Mouse (Mus musculus): Measurements from ENCODE around the gene Nr0b1. TPM values are rescaled to one million over a fixed set of nuclear protein-coding genes. Genes with fewer than 3 reads are reported as not detected.
A peak's percentile ranks its signal among the peaks of the same experiment; 100 is the strongest.

The Nr0b1 gene
- polyA plus RNA-seq (2016; fragmentation: Nextera tagmentation; extraction: Ambion mirVana) = 0.24 and 0.32 TPM in 2 replicates

DNA sequence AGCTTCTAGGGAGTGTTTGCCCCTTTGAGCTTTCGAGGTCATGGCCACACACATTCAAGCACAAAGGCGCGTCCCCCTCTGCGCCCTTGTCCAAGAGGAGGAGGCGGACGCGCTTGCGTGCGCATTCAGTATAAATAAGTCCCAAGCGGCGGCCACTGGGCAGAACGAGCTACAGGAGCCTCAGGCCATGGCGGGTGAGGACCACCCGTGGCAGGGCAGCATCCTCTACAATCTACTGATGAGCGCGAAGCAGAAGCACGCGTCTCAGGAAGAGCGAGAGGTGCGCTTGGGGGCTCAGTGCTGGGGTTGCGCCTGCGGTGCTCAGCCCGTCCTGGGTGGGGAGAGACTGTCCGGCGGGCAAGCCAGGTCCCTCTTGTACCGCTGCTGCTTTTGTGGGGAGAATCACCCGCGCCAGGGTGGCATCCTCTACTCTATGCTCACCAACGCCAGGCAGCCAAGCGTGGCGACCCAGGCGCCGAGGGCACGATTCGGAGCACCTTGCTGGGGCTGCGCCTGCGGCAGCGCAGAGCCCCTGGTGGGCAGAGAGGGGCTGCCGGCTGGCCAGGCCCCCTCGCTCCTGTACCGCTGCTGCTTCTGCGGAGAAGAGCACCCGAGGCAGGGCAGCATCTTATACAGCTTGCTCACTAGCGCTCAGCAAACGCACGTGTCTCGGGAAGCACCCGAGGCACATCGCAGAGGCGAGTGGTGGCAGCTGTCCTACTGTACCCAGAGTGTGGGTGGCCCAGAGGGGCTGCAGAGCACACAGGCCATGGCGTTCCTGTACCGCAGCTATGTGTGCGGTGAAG, at the start of gene Nr0b1:
Gene Nr0b1 (plus strand): TSS at position 151 of the 806 bp plus-strand sequence.
- Histone ChIP-seq H3K4me1 (no peaks in the 10 kb centered on the region), H3K9me3 (no peaks in the 10 kb centered on the region), H3K36me3 (no peaks in the 10 kb centered on the region), H3K4me3 (peak within 1 kb of the TSS; percentile 37), H3K27ac (no peak within 1 kb of the TSS), H3K4me2 (replicated peaks) (peak within 1 kb of the TSS; percentile 76), H3K9ac (no peak within 1 kb of the TSS), H3K27me3 (peaks cover 22% of the 10 kb centered on the region)
- 0 out of 2 replicates have a peak, but pooled peaks have one; percentile 67 for ATAC-seq (ENCODE audit: insufficient number of reproducible peaks, insufficient read depth, low FRiP score, low TSS enrichment)
- 19% methylated on average over 52 of the region's 53 CpGs for WGBS

DNA sequence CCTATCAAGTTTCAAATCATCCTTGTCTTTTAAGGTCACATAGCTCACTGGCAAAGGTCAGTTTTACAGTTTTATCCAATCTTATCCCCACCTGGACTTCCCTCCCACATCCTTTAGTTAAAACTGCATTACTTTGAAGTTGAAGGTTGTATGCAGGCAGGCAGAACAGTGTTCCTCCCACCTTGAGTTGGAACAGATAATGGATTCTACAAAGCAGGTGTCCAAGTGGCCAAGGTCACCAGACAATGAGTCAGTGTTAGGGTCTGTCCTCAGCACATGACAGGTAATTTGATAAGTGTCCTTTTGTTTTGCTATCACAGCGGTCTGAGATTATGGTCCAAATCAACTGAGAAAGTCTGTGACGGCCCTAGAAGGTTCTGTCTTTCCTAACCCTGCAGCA, 4.3 kb upstream of the Nr0b1 start:
- peaks cover 14% of the 10 kb centered on the region for H3K27me3 ChIP-seq
- WGBS = 80% methylated on average over 2 of the region's 2 CpGs
- no peak overlapping the region for H3K4me3 ChIP-seq
- H3K4me1 ChIP-seq = no peaks in the 10 kb centered on the region
- no peak for ATAC-seq (ENCODE audit: insufficient number of reproducible peaks, insufficient read depth, low FRiP score, low TSS enrichment)
- H3K27ac ChIP-seq = no peak overlapping the region
- H3K9ac ChIP-seq = no peak overlapping the region
- no peak overlapping the region for H3K4me2 ChIP-seq (replicated peaks)
- H3K36me3 ChIP-seq = no peaks in the 10 kb centered on the region
- no peaks in the 10 kb centered on the region for H3K9me3 ChIP-seq

DNA sequence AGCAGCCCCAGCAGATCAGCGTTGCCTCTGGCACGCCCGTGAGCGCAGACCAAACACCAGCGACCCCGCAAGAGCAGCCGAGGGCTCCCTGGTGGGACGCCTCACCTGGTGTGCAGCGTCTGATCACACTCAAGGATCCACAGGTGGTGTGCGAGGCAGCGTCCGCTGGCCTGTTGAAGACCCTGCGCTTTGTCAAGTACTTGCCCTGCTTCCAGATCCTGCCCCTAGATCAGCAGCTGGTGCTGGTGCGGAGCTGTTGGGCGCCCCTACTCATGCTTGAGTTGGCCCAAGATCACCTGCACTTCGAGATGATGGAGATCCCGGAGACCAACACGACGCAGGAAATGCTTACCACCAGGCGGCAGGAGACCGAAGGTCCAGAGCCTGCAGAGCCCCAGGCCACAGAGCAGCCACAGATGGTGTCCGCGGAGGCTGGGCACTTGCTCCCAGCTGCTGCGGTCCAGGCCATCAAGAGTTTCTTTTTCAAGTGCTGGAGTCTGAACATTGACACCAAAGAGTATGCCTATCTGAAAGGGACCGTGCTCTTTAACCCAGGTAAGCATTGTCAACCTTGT, 943 bp downstream of the Nr0b1 start:
- ATAC-seq (ENCODE audit: insufficient number of reproducible peaks, insufficient read depth, low FRiP score, low TSS enrichment) = no peak
- H3K9me3 ChIP-seq = no peaks in the 10 kb centered on the region
- H3K36me3 ChIP-seq = no peaks in the 10 kb centered on the region
- no peak overlapping the region for H3K27ac ChIP-seq
- H3K27me3 ChIP-seq = peaks cover 22% of the 10 kb centered on the region
- H3K4me1 ChIP-seq = no peaks in the 10 kb centered on the region
- no peak overlapping the region for H3K9ac ChIP-seq
- WGBS = 19% methylated on average over 24 of the region's 25 CpGs
- peak overlapping the region; percentile 76 for H3K4me2 ChIP-seq (replicated peaks)
- peak overlapping the region; percentile 37 for H3K4me3 ChIP-seq

DNA sequence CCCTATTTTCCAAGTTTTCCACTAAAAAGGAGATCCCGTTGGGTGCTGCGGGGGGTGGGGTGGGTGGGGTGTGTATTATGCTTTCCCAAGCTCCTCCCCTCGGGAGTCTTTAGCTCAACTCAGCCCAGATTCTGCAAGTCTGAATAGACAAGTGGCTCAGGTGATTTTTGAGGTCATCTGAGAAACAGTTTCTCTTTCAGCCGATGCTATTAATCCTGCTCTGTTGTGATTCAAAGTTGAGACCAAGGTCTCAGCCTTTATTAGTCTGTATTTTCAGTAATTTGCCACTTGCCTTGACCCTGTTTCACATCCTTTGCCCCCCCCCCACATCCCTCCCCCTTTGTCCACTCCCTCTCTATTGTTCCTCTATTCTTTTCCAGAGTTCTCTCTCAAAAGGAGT, 1.8 kb downstream of the Nr0b1 start:
- ATAC-seq (ENCODE audit: insufficient number of reproducible peaks, insufficient read depth, low FRiP score, low TSS enrichment) = no peak
- Histone ChIP-seq H3K4me2 (replicated peaks) (no peak overlapping the region), H3K27me3 (peaks cover 22% of the 10 kb centered on the region), H3K36me3 (no peaks in the 10 kb centered on the region), H3K27ac (no peak overlapping the region), H3K4me1 (no peaks in the 10 kb centered on the region), H3K4me3 (no peak overlapping the region), H3K9ac (no peak overlapping the region), H3K9me3 (no peaks in the 10 kb centered on the region)
- 25% methylated on average over 4 of the region's 4 CpGs for WGBS

DNA sequence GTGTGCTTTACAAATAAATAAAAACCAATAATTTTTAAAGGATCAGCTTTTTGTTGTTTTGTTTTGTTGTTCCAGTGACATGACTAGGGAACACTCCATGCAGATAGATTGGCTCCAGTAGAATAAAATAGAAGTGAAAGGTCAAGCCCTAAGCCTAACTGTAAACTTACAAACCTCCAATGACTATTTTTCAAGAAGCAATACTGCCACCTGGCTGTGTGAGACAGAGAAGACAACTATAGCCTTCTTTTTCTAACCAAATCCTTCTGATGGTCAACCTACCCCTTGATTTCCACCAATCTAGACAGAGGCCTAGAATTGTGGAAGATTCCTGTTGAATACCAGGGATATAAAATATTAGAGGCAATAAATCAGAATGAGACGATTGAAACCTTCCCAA, 45.7 kb downstream of the Nr0b1 start:
- Histone ChIP-seq H3K27ac (no peak overlapping the region), H3K36me3 (no peaks in the 10 kb centered on the region), H3K4me3 (no peak overlapping the region), H3K9ac (no peak overlapping the region), H3K4me1 (no peaks in the 10 kb centered on the region), H3K27me3 (no peaks in the 10 kb centered on the region), H3K9me3 (no peaks in the 10 kb centered on the region), H3K4me2 (replicated peaks) (no peak overlapping the region)
- 50% methylated on average over 1 of the region's 1 CpGs for WGBS
- ATAC-seq (ENCODE audit: insufficient number of reproducible peaks, insufficient read depth, low FRiP score, low TSS enrichment) = no peak

Other genes starting within 250 kb of the Nr0b1 start
- gene Samt3, start 147.6 kb upstream of the Nr0b1 start, polyA plus RNA-seq (2016; fragmentation: Nextera tagmentation; extraction: Ambion mirVana) = not detected in 2 replicates
- not detected in 2 replicates for gene Mageb4, start 113.3 kb downstream of the Nr0b1 start, polyA plus RNA-seq (2016; fragmentation: Nextera tagmentation; extraction: Ambion mirVana)